Mouse (Mus musculus): ENCODE results near the gene Acox3. TPM values are rescaled to one million over a fixed set of nuclear protein-coding genes. Genes with fewer than 3 reads are reported as not detected.
"Not testable (repeated sequence)": the region's sequence is repeated elsewhere in the genome, so short reads cannot be mapped to it uniquely, and the experiment has no call there.

Acox3 gene
- total RNA-seq, 2 experiments from 2014 or later = 26.3 to 28.8 TPM

- DNase-seq = no peak
Observed at GRCm38 (mm10) chr5:35578411-35578810, 4.4 kb upstream of the Acox3 start.

- no peak for DNase-seq
Observed at GRCm38 (mm10) chr5:35579247-35579893, 3.5 kb upstream of the Acox3 start.

GRCm38 (mm10) chr5:35580156-35580922, 2.5 kb upstream of the Acox3 start:
- DNase-seq = no peak

- DNase-seq = no peak
Observed at GRCm38 (mm10) chr5:35583221-35583783, 462 bp downstream of the Acox3 start.

- not testable (repeated sequence) for DNase-seq
Observed at GRCm38 (mm10) chr5:35584259-35584658, 1.4 kb downstream of the Acox3 start.

GRCm38 (mm10) chr5:35591497-35591896, 8.7 kb downstream of the Acox3 start:
- no peak for DNase-seq

GRCm38 (mm10) chr5:35592081-35592736, 9.4 kb downstream of the Acox3 start:
- DNase-seq = no peak

GRCm38 (mm10) chr5:35592824-35593223, 10.0 kb downstream of the Acox3 start:
- no peak for DNase-seq

GRCm38 (mm10) chr5:35593272-35593671, 10.4 kb downstream of the Acox3 start:
- DNase-seq = no peak

- DNase-seq = no peak
Observed at GRCm38 (mm10) chr5:35594768-35595167, 11.9 kb downstream of the Acox3 start.

GRCm38 (mm10) chr5:35595706-35596105, 12.9 kb downstream of the Acox3 start:
- DNase-seq = peak; percentile 70

GRCm38 (mm10) chr5:35596169-35597160, 13.6 kb downstream of the Acox3 start:
- no peak for DNase-seq

GRCm38 (mm10) chr5:35600233-35600632, 17.4 kb downstream of the Acox3 start:
- DNase-seq = no peak

GRCm38 (mm10) chr5:35601526-35601925, 18.7 kb downstream of the Acox3 start:
- DNase-seq = no peak

GRCm38 (mm10) chr5:35605355-35605754, 22.5 kb downstream of the Acox3 start:
- no peak for DNase-seq

- DNase-seq = no peak
Observed at GRCm38 (mm10) chr5:35606800-35607199, 24.0 kb downstream of the Acox3 start.

GRCm38 (mm10) chr5:35607784-35608183, 24.9 kb downstream of the Acox3 start:
- no peak for DNase-seq

GRCm38 (mm10) chr5:35608559-35608958, 25.7 kb downstream of the Acox3 start:
- DNase-seq = no peak

GRCm38 (mm10) chr5:35609381-35609780, 26.5 kb downstream of the Acox3 start:
- no peak for DNase-seq

- no peak for DNase-seq
Observed at GRCm38 (mm10) chr5:35609971-35610370, 27.1 kb downstream of the Acox3 start.

- DNase-seq = no peak
Observed at GRCm38 (mm10) chr5:35610381-35610780, 27.5 kb downstream of the Acox3 start.

- no peak for DNase-seq
Observed at GRCm38 (mm10) chr5:35611170-35611569, 28.3 kb downstream of the Acox3 start.

Data from layer of hippocampus, postnatal 36 days (tissue).